Mouse (Mus musculus) embryonic stem cell, embryonic (primary cell): Measurements from ENCODE around the gene Mrpl24.

Experiments
- CTCF ChIA-PET, 4 experiments: fragments of 300-600 bp in 2 of 4; fragments of 350-600 bp in 2 of 4; sonication (Branson Sonifier 250); formaldehyde crosslinking; loops; one replicate each; lab custom pipeline; 2022; ENCODE audit warnings: inconsistent platforms in 2 of 4; lab: Charles Lee
- POLR2A ChIA-PET, 4 experiments: fragments of 300-600 bp in 2 of 4; fragments of 350-600 bp in 2 of 4; sonication (Branson Sonifier 250); formaldehyde crosslinking; loops; one replicate each; lab custom pipeline; 2022; ENCODE audit warnings: antibody characterized with exemption in 4 of 4, inconsistent platforms in 1 of 4; lab: Charles Lee

Gene Mrpl24

GRCm38 (mm10) chr3:87927452-87927851, 8.1 kb downstream of the Mrpl24 start:
- POLR2A ChIA-PET, result interaction anchor here in 3 of 4 experiments (0.6 to 5.3 kb wide), 17 partner anchors 9 to 131 kb away, joined by 3 to 51 read pairs (median 3); partner anchors contain the start of genes Hdgf (in 2 of the 3), Mrpl24 (in 2 of the 3), Prcc (in 2 of the 3) and Sh2d2a (in 1 of the 3)
- CTCF ChIA-PET, result interaction anchor here in 2 of 4 experiments (0.9 to 1.6 kb wide), 4 partner anchors 33 to 47 kb away, joined by 3 to 5 read pairs (median 3); no protein-coding TSS in a partner anchor

- ChIA-PET CTCF (interaction anchor here in 3 of 4 experiments (0.7 to 1.5 kb wide), 10 partner anchors 9 to 352 kb away, joined by 3 to 9 read pairs (median 4); partner anchors contain the start of genes Ntrk1 (in 1 of the 3) and Prcc (in 1 of the 3)), POLR2A (interaction anchor here in 3 of 4 experiments (0.6 to 5.3 kb wide), 33 partner anchors 9 to 406 kb away, joined by 3 to 51 read pairs (median 4); partner anchors contain the start of genes Prcc (in 3 of the 3), Hdgf (in 2 of the 3), Mrpl24 (in 2 of the 3) and Nes (in 2 of the 3))
Observed at GRCm38 (mm10) chr3:87929341-87930077, 10.2 kb downstream of the Mrpl24 start.

GRCm38 (mm10) chr3:87930078-87930795, 10.9 kb downstream of the Mrpl24 start, which contains the start of the genes Isg20l2 and Rrnad1:
TSS of gene Isg20l2 (plus strand) at chr3:87930314.
TSS of gene Rrnad1 (minus strand) at chr3:87930717.
- ChIA-PET POLR2A (interaction anchor here in 3 of 4 experiments (0.5 to 5.3 kb wide), 34 partner anchors 8 to 646 kb away, joined by 3 to 51 read pairs (median 4); partner anchors contain the start of genes Prcc (in 3 of the 3), Crabp2 (in 2 of the 3), Hdgf (in 2 of the 3) and Mrpl24 (in 2 of the 3)), CTCF (interaction anchor here in 3 of 4 experiments (0.6 to 1.5 kb wide), 11 partner anchors 10 to 351 kb away, joined by 3 to 9 read pairs (median 3); partner anchors contain the start of genes Ntrk1 (in 1 of the 3) and Prcc (in 1 of the 3))

GRCm38 (mm10) chr3:87934026-87934425, 14.7 kb downstream of the Mrpl24 start:
- CTCF ChIA-PET, result interaction anchor here in 3 of 4 experiments (0.6 to 2.0 kb wide), 11 partner anchors 18 to 185 kb away, joined by 3 to 14 read pairs (median 4); no protein-coding TSS in a partner anchor
- POLR2A ChIA-PET, result interaction anchor here in 3 of 4 experiments (0.7 to 1.8 kb wide), 14 partner anchors 9 to 343 kb away, joined by 3 to 8 read pairs (median 3); partner anchors contain the start of gene Nes (in 1 of the 3)

- CTCF ChIA-PET, result interaction anchor here in 3 of 4 experiments (0.8 to 2.0 kb wide), 11 partner anchors 18 to 185 kb away, joined by 3 to 14 read pairs (median 5); no protein-coding TSS in a partner anchor
- POLR2A ChIA-PET, result interaction anchor here in 3 of 4 experiments (0.7 to 1.8 kb wide), 15 partner anchors 10 to 342 kb away, joined by 3 to 8 read pairs (median 3); partner anchors contain the start of gene Nes (in 2 of the 3)
Observed at GRCm38 (mm10) chr3:87934501-87934900, 15.2 kb downstream of the Mrpl24 start.

- POLR2A ChIA-PET, result interaction anchor here in 2 of 4 experiments (0.7 to 6.7 kb wide), 21 partner anchors 10 to 342 kb away, joined by 3 to 68 read pairs (median 6); partner anchors contain the start of genes Nes (in 2 of the 2), Prcc (in 2 of the 2) and Crabp2 (in 1 of the 2)
- CTCF ChIA-PET, result interaction anchor here (0.6 to 2.5 kb wide), 19 partner anchors 17 to 171 kb away, joined by 3 to 64 read pairs (median 9); partner anchors contain the start of gene Nes (in 2 of the 4)
Observed at GRCm38 (mm10) chr3:87935201-87935600, 15.9 kb downstream of the Mrpl24 start.

GRCm38 (mm10) chr3:87935776-87936175, 16.5 kb downstream of the Mrpl24 start:
- POLR2A ChIA-PET, result interaction anchor here (0.7 to 6.7 kb wide), 30 partner anchors 10 to 75 kb away, joined by 3 to 68 read pairs (median 5); partner anchors contain the start of genes Crabp2 (in 2 of the 4), Nes (in 2 of the 4), Prcc (in 2 of the 4) and Bcan (in 1 of the 4)
- CTCF ChIA-PET, result interaction anchor here (0.6 to 2.5 kb wide), 41 partner anchors 11 to 186 kb away, joined by 3 to 64 read pairs (median 4); partner anchors contain the start of genes Nes (in 4 of the 4), Prcc (in 2 of the 4) and Crabp2 (in 1 of the 4)

GRCm38 (mm10) chr3:87940611-87941010, 21.3 kb downstream of the Mrpl24 start:
- ChIA-PET CTCF (interaction anchor here (0.5 to 4.1 kb wide), 14 partner anchors 8 to 256 kb away, joined by 3 to 27 read pairs (median 4); partner anchors contain the start of gene Bcan (in 1 of the 4)), POLR2A (interaction anchor here (0.7 to 6.7 kb wide), 23 partner anchors 7 to 139 kb away, joined by 3 to 68 read pairs (median 4); partner anchors contain the start of genes Hdgf (in 2 of the 4), Isg20l2 (in 2 of the 4), Rrnad1 (in 2 of the 4) and Crabp2 (in 1 of the 4))

GRCm38 (mm10) chr3:87942471-87942870, 23.2 kb downstream of the Mrpl24 start:
- POLR2A ChIA-PET, result interaction anchor here in 3 of 4 experiments (0.6 to 1.3 kb wide), 6 partner anchors 10 to 468 kb away, joined by 3 to 7 read pairs (median 4); partner anchors contain the start of gene Pmf1 (in 1 of the 3)
- CTCF ChIA-PET, result interaction anchor here in 1 of 4 experiments (3.5 kb wide), 1 partner anchor 45 kb away, joined by 12 read pairs; no protein-coding TSS in a partner anchor

GRCm38 (mm10) chr3:87943586-87943985, 24.3 kb downstream of the Mrpl24 start:
- POLR2A ChIA-PET, result interaction anchor here in 2 of 4 experiments (0.9 to 1.8 kb wide), 6 partner anchors 8 to 106 kb away, joined by 3 to 5 read pairs (median 3); partner anchors contain the start of gene Prcc (in 1 of the 2)
- CTCF ChIA-PET, result interaction anchor here in 2 of 4 experiments (0.6 to 3.5 kb wide), 3 partner anchors 26 to 44 kb away, joined by 3 to 12 read pairs (median 5); no protein-coding TSS in a partner anchor

GRCm38 (mm10) chr3:87944838-87945600, 25.7 kb downstream of the Mrpl24 start:
- ChIA-PET CTCF (interaction anchor here in 2 of 4 experiments (1.0 to 3.5 kb wide), 6 partner anchors 8 to 42 kb away, joined by 3 to 12 read pairs (median 6); no protein-coding TSS in a partner anchor), POLR2A (interaction anchor here in 2 of 4 experiments (0.7 to 9.9 kb wide), 8 partner anchors 6 to 59 kb away, joined by 3 to 96 read pairs (median 4); partner anchors contain the start of genes Nes (in 1 of the 2) and Prcc (in 1 of the 2))

GRCm38 (mm10) chr3:87945781-87946540, 26.7 kb downstream of the Mrpl24 start:
- ChIA-PET POLR2A (interaction anchor here in 3 of 4 experiments (0.6 to 9.9 kb wide), 16 partner anchors 7 to 229 kb away, joined by 3 to 96 read pairs (median 4); partner anchors contain the start of genes Nes (in 2 of the 3) and Prcc (in 1 of the 3)), CTCF (interaction anchor here in 2 of 4 experiments (0.6 to 7.8 kb wide), 5 partner anchors 10 to 1432 kb away, joined by 3 to 96 read pairs (median 4); no protein-coding TSS in a partner anchor)

GRCm38 (mm10) chr3:87946541-87946860, 27.2 kb downstream of the Mrpl24 start:
- POLR2A ChIA-PET, result interaction anchor here in 3 of 4 experiments (0.6 to 9.9 kb wide), 19 partner anchors 8 to 229 kb away, joined by 3 to 96 read pairs (median 4); partner anchors contain the start of genes Nes (in 2 of the 3), Mrpl24 (in 1 of the 3) and Prcc (in 1 of the 3)
- CTCF ChIA-PET, result interaction anchor here in 3 of 4 experiments (0.6 to 7.8 kb wide), 6 partner anchors 10 to 125 kb away, joined by 4 to 96 read pairs (median 11); partner anchors contain the start of gene Nes (in 1 of the 3)
